Mouse (Mus musculus): ENCODE data around the gene Prmt3.

Prmt3 gene

GRCm38 (mm10) chr7:49857347-49857746, 79.2 kb downstream of the Prmt3 start:
- no peak for DNase-seq (ENCODE audit: low spot score)

- no peak for DNase-seq (ENCODE audit: low spot score)
These were observed 80.1 kb downstream of the Prmt3 start for GRCm38 (mm10) chr7:49858257-49858656.

- no peak for DNase-seq (ENCODE audit: low spot score)
These were observed 81.7 kb downstream of the Prmt3 start for GRCm38 (mm10) chr7:49859820-49860219.

GRCm38 (mm10) chr7:49861196-49861595, 83.0 kb downstream of the Prmt3 start:
- DNase-seq (ENCODE audit: low spot score), result no peak

- no peak for DNase-seq (ENCODE audit: low spot score)
These were observed 85.6 kb downstream of the Prmt3 start for GRCm38 (mm10) chr7:49863753-49864152.

- DNase-seq (ENCODE audit: low spot score), result no peak
These were observed 91.5 kb downstream of the Prmt3 start for GRCm38 (mm10) chr7:49869656-49870055.

- no peak for DNase-seq (ENCODE audit: low spot score)
These were observed 92.1 kb downstream of the Prmt3 start for GRCm38 (mm10) chr7:49870276-49870675.

GRCm38 (mm10) chr7:49877307-49877706, 99.2 kb downstream of the Prmt3 start:
- DNase-seq (ENCODE audit: low spot score), result no peak

- no peak for DNase-seq (ENCODE audit: low spot score)
These were observed 100.9 kb downstream of the Prmt3 start for GRCm38 (mm10) chr7:49879051-49879450.

GRCm38 (mm10) chr7:49879998-49880707, 102.0 kb downstream of the Prmt3 start:
- DNase-seq (ENCODE audit: low spot score), result no peak

GRCm38 (mm10) chr7:49882288-49882687, 104.1 kb downstream of the Prmt3 start:
- no peak for DNase-seq (ENCODE audit: low spot score)

- DNase-seq (ENCODE audit: low spot score), result no peak
These were observed 104.7 kb downstream of the Prmt3 start for GRCm38 (mm10) chr7:49882694-49883389.

- no peak for DNase-seq (ENCODE audit: low spot score)
These were observed 109.7 kb downstream of the Prmt3 start for GRCm38 (mm10) chr7:49887776-49888390.

GRCm38 (mm10) chr7:49894786-49895185, 116.6 kb downstream of the Prmt3 start:
- DNase-seq (ENCODE audit: low spot score), result no peak

GRCm38 (mm10) chr7:49895296-49895695, 117.2 kb downstream of the Prmt3 start:
- DNase-seq (ENCODE audit: low spot score), result no peak

GRCm38 (mm10) chr7:49902003-49902552, 123.9 kb downstream of the Prmt3 start:
- DNase-seq (ENCODE audit: low spot score), result no peak

GRCm38 (mm10) chr7:49907191-49908171, 129.3 kb downstream of the Prmt3 start:
- no peak for DNase-seq (ENCODE audit: low spot score)

All from yolk sac, embryonic 10.5 days (tissue).